Mouse (Mus musculus): Measurements from ENCODE around the gene Ralgapa2.

The Ralgapa2 gene

GRCm38 (mm10) chr2:146511911-146512580 is at the start of gene Ralgapa2:
TSS of gene Ralgapa2 (minus strand) at chr2:146512344.
- peak; percentile 99 for DNase-seq (ENCODE audit: low spot score)

GRCm38 (mm10) chr2:146561505-146561904 is 49.4 kb upstream of the Ralgapa2 start:
- peak; percentile 45 for DNase-seq (ENCODE audit: low spot score)

- DNase-seq (ENCODE audit: low spot score): no peak
Observed at GRCm38 (mm10) chr2:146560633-146561043, 48.5 kb upstream of the Ralgapa2 start.

DNA sequence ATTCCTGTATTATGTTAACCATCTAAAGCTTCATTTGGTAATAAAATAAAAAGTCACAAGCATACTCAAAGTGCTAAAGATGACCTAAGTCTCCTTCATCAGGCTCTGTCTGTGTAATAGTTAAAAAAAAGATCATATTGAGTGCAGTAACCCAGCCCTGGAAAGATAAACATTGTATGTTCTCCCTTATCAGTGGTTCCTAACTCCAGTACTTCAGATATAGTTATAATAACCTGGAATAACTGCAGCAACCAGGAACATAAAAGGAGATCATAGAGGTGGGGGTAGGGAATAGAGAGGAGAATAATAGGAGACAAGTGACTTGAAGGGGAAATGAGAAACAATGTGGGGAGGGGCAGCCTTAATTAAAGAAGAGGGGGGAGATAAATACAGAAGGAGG is 44.0 kb upstream of the Ralgapa2 start:
- no peak for DNase-seq (ENCODE audit: low spot score)

DNA sequence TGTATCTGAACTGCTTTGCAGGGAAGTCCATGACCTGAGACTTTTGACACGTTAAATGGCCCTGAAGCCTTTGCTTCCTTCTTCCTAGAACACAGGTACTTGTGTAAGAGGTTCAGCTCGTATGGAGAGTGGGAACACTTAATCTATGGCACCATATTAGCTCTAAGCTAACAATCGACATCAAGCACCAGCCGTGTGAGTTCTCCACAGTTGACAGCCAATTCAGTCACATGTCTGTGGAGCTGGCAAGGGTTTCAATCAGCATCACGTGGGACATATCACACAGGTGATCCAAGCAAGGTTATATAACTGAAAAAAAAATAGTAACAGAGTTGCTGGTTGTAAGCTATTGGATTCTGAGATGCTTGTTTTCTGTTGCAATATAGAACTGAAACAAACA is 43.2 kb upstream of the Ralgapa2 start:
- no peak for DNase-seq (ENCODE audit: low spot score)

DNA sequence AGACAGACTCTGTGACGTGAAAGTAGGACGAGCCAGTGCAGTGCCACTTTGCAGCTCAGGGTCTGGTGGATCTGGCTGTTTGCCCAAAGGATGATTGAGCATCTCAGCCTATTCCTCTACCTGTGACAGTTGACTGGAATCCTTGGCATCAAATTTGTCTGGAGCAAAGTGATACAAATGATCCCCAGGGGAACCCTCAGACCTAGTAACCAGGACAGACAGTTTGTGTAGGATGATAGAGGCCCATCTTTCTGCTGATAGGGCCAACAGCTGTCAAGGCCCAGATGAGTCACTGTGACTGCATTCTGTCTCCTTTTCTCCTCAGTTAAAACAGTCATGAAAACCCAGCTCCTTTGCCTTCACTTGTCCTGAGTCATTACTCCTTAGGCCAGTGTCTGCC is 41.6 kb upstream of the Ralgapa2 start:
- no peak for DNase-seq (ENCODE audit: low spot score)

GRCm38 (mm10) chr2:146551818-146552217 is 39.7 kb upstream of the Ralgapa2 start:
- DNase-seq (ENCODE audit: low spot score): peak; percentile 90

- DNase-seq (ENCODE audit: low spot score): peak; percentile 35
Observed at GRCm38 (mm10) chr2:146549111-146549776, 37.1 kb upstream of the Ralgapa2 start.

GRCm38 (mm10) chr2:146544155-146544814 is 32.1 kb upstream of the Ralgapa2 start:
- DNase-seq (ENCODE audit: low spot score): no peak

GRCm38 (mm10) chr2:146533118-146533949 is 21.2 kb upstream of the Ralgapa2 start:
- DNase-seq (ENCODE audit: low spot score): no peak

DNA sequence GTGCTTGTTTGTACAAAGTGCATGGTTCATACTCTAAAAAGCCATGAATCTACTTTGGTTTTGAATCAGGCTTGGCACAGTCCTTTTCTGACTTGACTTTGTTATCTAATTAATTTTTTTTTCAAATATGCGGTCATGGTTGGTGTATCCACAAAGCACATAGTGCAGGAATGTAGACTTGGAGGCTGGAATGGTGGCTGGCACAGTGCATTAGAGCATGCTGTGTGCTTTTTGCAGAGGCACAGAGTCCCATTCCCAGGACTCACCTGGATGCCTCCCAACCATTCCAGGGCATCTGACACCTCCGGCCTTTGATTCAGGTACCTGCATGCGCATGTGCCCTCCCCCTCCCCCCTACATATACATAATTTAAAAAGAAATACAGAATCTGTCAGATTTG is 20.3 kb upstream of the Ralgapa2 start:
- DNase-seq (ENCODE audit: low spot score): no peak

DNA sequence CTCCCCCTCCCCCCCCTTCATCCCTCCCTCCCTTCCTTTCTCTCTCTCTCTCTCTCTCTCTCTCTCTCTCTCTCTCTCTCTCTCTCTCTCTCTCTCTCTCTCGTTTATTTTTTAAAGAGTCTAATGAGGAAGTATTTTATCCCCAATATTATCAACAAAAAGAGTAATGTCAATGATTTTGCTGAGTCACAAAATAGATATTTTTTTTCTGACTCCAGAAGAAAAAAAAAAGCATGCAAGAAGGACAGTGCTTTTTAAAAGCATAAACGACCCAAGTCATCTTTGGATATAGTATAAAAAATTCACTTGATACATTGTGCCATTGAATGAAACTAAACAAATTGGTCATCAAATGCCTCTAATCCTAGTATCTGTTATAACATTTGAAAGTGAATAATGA is 13.3 kb upstream of the Ralgapa2 start:
- DNase-seq (ENCODE audit: low spot score): no peak

- DNase-seq (ENCODE audit: low spot score): no peak
Observed at GRCm38 (mm10) chr2:146524685-146525415, 12.7 kb upstream of the Ralgapa2 start.

GRCm38 (mm10) chr2:146516894-146517293 is 4.8 kb upstream of the Ralgapa2 start:
- DNase-seq (ENCODE audit: low spot score): no peak

GRCm38 (mm10) chr2:146515081-146515480 is 2.9 kb upstream of the Ralgapa2 start:
- DNase-seq (ENCODE audit: low spot score): no peak

GRCm38 (mm10) chr2:146512581-146512920 is 407 bp upstream of the Ralgapa2 start:
- DNase-seq (ENCODE audit: low spot score): peak; percentile 82

DNA sequence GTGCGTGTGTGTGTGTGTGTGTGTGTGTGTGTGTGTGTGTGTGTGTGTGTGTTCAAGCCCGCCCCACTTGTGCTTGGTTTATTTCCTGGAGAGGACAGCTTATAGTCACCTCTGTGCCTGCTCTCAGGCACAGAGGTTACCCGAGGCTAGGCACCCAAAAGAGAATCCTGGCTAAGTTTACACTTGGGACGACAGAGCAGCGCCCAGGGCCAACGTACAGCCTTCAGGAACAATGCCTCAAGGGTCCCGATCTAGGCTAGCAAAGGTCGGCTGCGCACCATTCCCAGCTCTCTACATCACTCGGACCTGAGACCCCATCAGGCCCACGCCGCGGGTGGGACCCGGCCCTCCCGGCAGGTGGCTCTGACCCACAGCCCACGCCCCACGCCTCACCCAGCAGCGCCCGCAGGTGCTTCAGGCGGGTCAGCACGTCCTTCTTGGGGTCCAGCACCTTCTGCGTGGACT is 711 bp downstream of the Ralgapa2 start:
- DNase-seq (ENCODE audit: low spot score): peak; percentile 55

DNA sequence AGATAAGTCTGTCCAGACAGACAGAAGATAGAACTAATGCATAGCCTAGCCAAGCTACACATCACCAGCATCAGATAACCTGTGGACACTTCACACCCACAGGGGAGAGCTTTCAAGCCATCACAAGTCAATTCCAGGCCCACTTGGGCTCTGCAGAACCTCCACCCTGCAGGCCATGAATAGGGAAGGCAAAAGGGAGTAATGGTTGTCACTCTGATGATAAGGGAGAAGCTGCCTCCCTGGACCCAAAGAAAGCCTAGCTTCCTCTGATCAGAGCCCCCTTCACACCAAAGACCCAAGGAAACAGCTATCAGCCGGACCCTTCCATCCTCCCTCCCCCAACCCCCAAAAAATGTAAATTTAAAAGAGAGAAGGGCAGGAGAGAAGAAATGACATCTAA is 1.4 kb downstream of the Ralgapa2 start:
- no peak for DNase-seq (ENCODE audit: low spot score)

GRCm38 (mm10) chr2:146502578-146503311 is 9.4 kb downstream of the Ralgapa2 start:
- peak; percentile 95 for DNase-seq (ENCODE audit: low spot score)

GRCm38 (mm10) chr2:146500067-146500466 is 12.1 kb downstream of the Ralgapa2 start:
- DNase-seq (ENCODE audit: low spot score): no peak

GRCm38 (mm10) chr2:146499111-146499510 is 13.0 kb downstream of the Ralgapa2 start:
- peak; percentile 80 for DNase-seq (ENCODE audit: low spot score)
